Mouse (Mus musculus): ENCODE measurements around the gene Fam171a1.

DNA sequence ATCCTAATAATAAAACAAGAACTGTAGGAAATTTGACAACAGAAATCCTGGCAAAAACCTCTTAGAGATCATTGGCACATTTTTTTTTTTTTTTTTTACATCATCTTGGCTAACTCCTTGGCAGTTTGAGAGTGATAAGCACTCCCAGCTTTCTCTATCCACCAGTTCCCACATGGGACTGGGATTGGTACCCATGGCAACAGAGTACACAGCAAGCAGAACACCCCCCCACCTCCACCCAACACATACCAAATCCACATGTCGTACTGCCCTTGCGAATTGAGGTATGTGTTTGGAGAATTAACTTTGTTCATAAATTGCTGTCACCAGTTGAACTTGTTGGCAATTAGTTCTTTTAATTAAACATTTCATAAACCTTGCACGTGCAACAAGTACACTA is 37.3 kb downstream of the Fam171a1 start:
- TF ChIP-seq POLR2A (IDR thresholded peaks at IDR 0.05; ENCODE audit: borderline replicate concordance, control insufficient read depth, low read depth, low read length) (no peak), CTCF (IDR thresholded peaks at IDR 0.05; ENCODE audit: control insufficient read depth, insufficient read depth, low read length) (no peak)

All from bone marrow, adult 2 months (tissue).